Mouse (Mus musculus) heart, postnatal 14 days (tissue): ENCODE data around the gene Phactr4. TPM values are rescaled to one million over a fixed set of nuclear protein-coding genes. Genes with fewer than 3 reads are reported as not detected.

Experiments
- DNase-seq, 2 experiments: peaks; one replicate each; pipeline ENCODE4 v3.0.0; 2021 to 2022
- intact Hi-C: fragments of 180-260 bp; cut with DNase I; formaldehyde crosslinking; loops from one replicate; pipeline ENCODE4 v1.15.1; 2025
- total RNA-seq, 2 experiments: library from RNA; stranded (reverse); gene quantifications; 2 replicates each; pipeline ENCODE4 v1.2.3; 2021

Gene Phactr4
- total RNA-seq, 2 experiments from 2014 or later = 28.4 to 29.8 TPM

DNA sequence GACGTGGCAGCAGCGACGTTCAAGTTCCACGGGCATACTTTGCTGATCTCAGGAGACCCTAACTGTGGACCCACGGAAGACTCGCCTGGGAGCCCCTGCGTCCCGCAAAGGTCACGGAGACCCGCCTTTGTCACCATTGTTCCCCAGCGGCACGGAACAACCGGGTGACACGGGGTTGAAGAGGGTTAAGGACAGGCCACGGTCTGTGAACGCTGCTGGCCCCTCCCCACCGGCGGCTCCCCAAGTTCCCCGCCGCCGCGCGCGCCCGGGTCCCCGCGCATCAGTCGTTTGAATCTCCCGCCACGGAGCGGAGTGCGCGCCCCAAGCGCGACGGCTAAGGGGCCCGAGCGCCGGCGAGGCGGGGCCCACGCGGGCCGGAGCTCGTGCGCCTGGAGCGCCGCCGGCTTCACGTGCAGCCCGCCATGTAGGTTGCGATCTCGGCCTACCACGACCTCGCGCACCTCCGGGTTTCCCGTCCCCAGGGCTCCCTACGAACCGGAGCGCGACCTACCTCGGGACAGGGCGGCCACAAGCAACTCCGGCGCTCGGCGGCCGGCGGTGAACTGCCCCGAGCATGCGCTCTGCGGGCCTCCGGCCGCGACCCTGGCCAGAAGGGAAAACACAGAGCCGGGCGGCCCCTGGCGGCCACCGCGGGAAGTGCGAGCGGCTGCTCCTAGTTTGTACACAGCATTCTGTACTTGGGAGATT lies 77.0 kb downstream of the Phactr4 start:
- intact Hi-C loops = loop anchor here (1.0 to 5.0 kb wide), 2 partner anchors 52 to 167 kb away; partner anchors contain the start of gene Sesn2
- peak; percentile 98 to 99 for DNase-seq

DNA sequence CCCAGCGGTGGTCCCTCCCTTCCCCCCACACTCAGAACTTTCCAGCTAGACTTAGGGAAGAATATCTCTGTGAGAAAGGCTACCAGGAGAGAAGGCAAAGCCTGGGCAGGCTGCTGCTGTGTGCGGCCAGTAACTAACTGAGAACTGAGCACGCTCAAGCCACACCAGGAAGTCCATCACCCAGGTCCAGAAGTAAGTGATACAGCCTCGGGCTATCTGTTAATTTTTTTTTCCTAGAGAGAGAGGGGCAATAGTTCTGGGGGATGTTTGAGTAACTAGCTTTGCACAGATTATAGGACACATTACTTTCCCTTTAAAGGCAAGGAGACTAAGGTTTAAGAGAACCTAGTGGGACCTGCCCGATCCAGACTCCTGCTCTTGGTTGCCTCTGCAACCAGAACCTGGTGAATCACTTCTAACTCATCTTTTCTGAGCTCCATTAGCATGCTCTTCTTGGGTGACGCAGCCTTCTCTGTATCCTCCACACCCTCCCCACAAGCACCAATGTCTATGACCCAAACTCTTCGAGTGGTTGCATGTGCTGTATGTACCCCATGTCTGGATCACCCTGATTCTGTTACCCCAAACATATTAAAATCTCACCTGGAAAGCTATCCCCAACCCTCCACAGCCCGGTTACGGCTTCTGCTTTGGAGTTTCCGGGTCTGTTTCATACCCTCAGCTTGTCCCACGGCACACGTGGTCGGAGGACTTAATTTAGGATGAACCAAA lies 77.7 kb downstream of the Phactr4 start:
- DNase-seq = no peak
- intact Hi-C loops = loop anchor here (1.0 to 5.0 kb wide), 3 partner anchors 51 to 168 kb away; partner anchors contain the start of gene Sesn2

DNA sequence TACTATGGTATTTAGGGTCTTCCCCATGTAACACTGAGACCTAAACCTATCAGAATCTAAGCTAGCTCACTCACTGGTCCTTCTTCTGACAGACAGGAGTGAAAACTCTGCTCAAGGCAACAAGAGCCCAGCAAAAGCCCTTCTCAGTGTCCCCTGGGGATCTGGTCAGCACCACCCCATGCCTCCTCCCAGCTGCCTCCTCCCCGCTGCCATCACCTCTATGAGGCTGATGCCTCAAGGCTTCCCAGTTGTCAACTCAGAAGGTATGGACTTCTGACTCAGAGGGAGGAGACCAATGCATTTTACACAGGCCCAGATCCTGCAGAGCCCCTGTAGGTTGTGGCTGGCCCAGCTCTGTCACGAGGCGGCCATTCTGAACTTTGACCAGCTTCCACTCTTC lies 80.8 kb downstream of the Phactr4 start:
- DNase-seq = no peak
- intact Hi-C loops = loop anchor here (5.0 kb wide), 1 partner anchor 144 kb away; no protein-coding TSS in a partner anchor

DNA sequence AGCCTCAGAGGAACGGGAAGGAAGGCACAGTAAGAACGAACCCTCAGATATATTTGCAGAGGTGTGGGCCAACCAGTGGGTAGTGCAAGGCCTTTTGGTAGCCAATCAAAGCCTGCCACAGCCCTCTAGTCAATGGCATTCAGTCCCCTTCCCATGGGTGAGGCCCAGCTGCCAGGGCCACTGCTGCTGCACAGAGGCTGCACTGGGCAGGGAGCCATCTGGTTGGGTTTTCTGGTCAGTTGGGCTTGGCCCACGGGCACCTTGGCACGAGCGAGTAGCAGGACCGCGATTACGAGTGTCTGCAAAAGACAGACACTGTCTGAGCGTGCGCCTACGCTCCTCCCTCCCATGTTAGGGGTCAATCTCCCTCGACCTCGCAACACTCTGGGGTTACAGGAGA lies 83.3 kb downstream of the Phactr4 start:
- intact Hi-C loops = loop anchor here (10.0 kb wide), 1 partner anchor 244 kb away; no protein-coding TSS in a partner anchor
- peak; percentile 65 to 81 for DNase-seq

DNA sequence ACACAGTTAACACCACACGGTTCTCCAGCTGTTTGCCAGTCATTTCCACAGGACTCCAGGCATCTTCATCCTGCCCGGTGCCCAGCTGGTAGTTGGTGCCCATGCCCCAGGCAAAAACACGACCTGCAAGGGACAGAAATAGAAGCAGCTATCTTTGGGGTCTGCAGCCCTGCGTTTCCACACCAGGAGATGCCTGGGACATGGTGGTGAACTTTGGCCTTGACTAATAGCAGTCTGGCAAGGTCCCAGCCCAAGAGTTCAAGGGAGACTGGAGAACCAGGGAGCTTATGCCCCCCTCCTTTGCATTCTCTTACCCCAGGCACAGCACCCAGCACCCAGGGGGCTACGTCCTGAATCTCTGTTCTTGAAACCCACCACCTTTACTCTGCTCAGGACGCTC lies 89.4 kb downstream of the Phactr4 start:
- DNase-seq = no peak
- intact Hi-C loops = loop anchor here (10.0 kb wide), 1 partner anchor 238 kb away; no protein-coding TSS in a partner anchor

DNA sequence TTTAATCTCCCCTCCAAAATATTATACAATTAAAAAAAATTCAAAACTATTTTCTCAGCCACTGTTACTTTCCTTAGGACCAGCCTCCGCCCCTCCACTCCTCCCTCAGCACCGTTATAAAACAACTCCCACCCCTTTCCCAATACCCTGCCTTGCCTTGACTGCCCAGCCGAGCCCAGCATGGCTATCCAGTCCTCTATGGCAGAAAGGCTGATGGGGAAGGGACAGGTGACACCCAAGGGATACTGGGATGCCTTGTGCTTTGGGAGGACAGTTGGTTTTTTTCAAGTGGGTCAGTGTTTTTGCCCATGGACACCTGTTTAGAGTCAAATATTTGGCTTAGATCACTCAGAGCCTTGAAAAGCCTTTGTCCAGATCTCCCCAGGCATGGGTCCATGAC lies 90.3 kb downstream of the Phactr4 start:
- DNase-seq = no peak
- intact Hi-C loops = loop anchor here (10.0 kb wide), 1 partner anchor 237 kb away; no protein-coding TSS in a partner anchor

DNA sequence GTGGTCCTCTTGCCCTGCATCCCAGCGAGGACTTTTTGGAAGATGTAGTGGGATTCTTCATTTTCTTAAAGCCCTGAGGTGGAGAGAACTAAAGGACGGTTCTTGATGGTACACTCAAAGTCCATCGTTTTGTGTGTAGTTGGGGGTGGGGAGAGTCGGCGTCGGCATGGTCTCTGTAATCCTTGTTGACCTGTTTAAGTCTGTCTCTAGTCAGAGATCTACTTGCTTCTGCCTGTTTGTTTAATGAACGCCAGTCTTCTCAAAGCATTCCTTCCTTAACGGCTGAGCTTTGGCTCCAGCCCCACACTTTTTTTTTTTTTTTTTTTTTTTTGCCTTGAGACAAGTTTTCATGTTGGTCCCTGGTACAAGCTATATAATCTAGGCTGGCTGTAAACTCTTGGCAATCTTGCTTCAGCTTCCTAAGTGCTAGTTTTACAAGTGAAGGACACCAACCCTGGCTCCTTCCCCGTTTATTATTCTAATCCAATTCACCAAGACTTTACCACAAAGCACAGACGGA lies 92.4 kb downstream of the Phactr4 start:
- intact Hi-C loops = loop anchor here (2.0 to 10.0 kb wide), 2 partner anchors 21 to 235 kb away; no protein-coding TSS in a partner anchor
- no peak for DNase-seq

DNA sequence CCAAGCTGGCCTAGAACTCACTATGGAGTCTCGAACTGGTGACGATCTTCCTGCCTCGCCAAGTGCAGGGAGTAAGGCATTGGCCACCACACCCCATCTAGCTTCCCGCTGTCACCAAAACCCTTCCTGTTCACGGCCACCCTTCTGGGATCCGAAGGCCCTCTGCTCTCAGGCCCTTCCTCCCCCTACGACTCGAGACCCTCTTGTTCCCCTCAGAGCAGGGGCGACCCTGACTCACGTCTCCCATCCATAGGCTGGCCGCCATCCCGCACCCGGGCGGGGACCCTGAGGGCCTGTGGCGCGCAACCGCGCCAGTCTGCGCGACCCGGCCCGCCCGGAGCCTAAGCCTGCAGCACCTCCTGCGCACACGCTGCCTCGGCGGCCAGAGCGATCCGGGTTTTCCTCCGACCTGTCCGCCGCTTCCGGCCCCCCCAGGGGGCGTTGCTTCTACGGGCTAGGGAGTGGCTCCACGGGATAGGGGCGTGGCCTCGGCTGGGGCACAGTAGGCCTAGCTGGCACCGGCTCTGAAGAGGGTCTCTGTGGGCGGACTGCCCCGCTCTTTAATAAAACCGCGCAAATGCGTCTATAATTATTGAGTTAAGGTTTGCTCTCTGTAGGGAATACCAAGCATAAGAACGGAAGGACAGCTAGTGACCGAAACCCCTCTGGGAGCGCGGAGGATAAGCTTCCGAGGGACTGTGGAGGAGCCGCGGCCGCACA lies 93.0 kb downstream of the Phactr4 start, which contains the start of gene Trnau1ap:
Gene Trnau1ap, minus strand, starts transcription at position 424 of the 720 bp plus-strand sequence.
- peak; percentile 91 to 92 for DNase-seq
- intact Hi-C loops = loop anchor here (2.0 kb wide), 1 partner anchor 20 kb away; no protein-coding TSS in a partner anchor

DNA sequence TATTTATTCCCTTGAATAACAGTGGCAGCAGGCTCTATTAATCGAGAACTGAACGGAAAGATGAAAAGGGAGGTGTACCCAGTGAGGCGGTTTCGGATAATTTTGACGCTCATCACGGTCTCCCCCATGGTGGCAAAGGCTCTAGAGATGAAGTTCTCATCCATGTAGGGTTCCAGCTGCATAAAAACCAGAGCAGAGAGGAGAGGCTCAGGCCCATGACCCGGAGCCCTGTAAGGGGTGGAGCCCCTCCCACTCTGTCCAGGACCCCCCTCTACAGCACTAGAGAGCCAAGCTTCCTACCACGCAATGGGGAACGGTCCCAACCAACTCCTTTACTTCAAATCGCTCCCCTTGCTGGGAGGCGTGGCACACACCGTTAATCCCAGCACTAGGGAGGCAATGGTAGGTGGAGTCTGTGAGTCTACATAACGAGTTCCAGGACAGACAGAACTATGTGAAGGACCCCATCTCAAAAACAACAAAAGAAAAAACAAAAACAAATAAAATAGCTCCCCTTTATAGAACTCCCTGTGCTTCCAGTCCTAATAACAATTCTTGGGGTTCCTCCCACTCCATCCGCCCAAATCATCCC lies 93.8 kb downstream of the Phactr4 start:
- intact Hi-C loops = loop anchor here (2.0 kb wide), 1 partner anchor 20 kb away; no protein-coding TSS in a partner anchor
- DNase-seq = no peak

DNA sequence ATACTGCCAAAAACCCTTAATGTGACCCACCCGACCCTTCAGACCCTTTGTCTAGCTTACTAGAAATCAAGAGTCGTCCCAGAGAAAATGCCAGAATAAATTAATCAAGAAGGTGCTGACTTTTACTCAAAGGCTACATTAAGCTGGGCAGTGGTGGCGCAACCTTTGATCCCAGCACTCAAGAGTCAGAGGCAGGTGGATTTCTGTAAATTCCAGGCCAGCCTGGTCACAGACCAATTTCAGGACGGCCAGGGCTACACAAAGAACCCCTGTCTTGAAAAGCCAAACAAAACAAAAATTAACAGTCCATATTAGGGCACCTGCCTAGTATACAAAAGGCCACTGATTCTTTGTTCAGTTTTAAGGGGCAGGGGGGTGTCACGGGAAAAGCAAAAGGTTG lies 95.8 kb downstream of the Phactr4 start:
- DNase-seq = no peak
- intact Hi-C loops = no loop called here

DNA sequence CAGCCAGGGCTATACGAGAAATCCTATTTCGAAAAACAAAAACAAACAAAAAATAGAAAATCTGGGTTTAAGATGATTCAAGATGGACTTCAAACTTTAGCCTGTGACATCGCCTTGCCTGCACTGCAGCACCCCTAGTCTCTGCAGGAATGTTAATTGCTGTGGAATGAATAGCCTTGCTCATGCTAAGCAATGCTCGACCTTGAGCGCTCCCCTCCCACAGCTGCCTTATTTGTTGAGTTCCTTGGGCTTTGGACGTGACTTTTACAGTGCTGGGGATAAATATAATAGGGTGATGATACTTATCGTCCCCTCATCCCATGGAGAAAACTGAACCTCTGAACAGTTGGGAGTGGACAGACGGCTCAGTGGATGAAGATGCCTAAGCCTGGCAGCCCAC lies 106.6 kb downstream of the Phactr4 start:
- no peak for DNase-seq
- intact Hi-C loops = no loop called here

DNA sequence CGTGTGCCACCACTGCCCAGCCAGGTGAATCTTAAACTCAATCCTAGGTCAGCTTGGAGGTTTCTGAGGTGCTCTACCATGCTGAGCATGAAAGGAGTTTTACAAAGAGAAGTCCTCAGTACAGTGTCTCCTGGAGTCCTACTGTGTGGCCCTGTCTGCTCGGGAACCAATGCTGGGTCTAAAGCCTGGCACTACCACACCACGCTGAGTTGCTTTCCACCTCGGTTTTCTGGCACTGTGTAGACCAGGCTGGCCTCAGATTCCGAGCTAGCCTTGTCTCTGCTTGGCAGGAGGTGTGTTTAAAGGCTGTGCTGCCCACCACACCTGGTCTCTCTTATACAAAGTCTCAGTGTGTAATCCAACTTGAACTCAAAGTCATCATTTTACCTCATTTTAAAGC lies 109.7 kb downstream of the Phactr4 start:
- intact Hi-C loops = no loop called here
- DNase-seq = no peak

DNA sequence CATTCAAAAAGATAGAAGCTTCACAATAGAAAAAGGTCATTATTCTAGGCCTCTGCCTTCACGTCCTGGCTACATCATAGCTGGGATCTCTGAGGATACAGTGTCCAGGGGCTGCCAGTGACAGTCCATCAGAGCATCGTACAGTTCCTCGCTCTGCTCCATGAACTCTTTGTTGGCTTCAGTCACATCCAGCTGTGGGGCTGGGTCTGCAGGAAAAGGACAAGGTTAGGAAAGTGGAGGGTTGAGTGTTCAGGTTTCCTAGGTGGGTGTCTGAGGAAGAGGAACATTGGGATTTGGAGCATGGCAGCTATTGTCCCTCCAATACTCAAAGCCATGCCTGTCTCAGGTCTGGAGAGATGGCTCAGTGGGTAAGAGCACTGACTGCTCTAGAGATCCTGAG lies 110.5 kb downstream of the Phactr4 start:
- intact Hi-C loops = no loop called here
- no peak for DNase-seq

DNA sequence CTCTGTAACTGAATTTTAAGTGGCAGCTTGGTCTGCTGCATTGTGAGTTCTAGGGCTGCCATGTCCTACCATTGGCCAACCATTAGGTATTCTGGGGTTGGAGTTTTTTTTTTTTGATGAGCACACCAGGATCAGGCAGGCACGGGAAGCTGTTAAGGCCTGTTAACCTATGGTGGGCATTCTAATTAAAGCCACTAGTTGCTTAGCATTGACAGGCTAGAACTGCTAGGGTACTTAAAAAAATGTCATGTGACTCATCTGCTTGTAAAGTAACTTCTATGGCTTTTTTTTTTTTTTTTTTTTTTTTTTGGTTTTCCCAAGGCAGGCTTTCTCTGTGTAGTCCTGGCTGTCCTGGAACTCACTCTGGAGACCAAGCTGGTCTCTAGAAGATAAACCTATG lies 111.1 kb downstream of the Phactr4 start:
- intact Hi-C loops = no loop called here
- DNase-seq = no peak

DNA sequence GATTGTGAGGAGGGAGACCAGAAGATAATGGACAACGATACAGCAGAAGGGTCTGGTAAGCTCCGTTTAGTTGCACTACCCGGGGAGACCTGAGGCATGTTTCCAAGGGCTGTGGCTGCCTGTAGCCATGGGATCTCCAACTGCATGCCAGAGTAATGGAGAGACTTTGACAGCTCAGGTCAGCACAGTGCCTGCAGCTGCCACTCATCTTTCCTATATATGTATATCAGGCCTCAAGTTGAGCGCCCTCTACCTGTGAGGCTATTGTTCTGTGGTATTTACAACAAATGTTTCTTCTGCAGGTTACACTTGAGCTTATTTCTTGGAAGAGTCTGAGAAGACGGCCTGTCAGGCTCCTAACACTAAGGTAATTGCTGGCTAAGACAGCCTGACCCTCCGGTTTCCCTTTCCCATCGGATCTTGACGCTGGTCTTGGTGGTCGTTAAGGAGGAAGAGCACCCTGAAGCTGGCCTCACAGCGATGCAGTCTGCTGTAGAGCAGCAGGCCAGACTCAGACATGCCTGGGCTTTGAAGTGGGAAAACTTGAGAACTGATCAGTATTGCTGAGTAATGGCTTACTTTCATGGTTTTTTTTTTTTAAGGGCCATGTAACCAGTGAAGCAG lies 112.3 kb downstream of the Phactr4 start:
- intact Hi-C loops = loop anchor here (2.0 kb wide), 1 partner anchor 19 kb away; the partner anchor contains the start of gene Trnau1ap
- DNase-seq = peak; percentile 32 to 48

DNA sequence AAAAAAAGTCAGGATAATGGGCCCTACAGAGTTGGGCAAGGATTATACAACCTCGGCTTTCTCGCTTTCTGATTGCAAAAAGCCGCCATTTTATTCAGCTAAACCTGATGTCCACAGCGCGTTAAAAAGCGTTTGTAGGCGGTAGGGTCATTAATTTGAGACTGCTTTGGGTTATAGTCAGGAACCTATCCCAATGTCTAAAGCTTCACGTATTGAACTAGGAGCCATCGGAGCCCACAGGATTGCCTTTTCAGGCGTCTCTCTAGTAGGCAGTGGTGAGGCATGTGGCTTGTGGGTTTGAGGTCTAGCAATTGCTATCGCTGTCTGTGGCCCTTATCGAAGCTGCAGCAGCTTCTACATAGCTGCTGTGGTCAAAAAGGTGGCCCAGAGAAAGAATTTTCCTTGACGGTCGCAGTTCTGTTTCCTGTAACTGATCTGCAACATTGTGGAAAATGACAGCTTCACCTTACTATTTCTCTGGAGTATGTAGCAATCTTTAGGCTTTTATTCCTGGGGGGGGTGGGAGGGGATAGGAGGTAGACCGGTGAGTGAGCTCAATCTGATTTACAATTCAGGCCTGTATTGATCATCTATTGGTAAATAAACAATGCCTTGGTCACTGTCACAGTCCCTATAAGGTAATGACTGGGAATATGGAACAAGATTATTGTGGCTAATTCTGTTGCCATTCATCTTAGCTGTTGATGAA lies 113.0 kb downstream of the Phactr4 start:
- intact Hi-C loops = loop anchor here (2.0 kb wide), 1 partner anchor 20 kb away; the partner anchor contains the start of gene Trnau1ap
- DNase-seq = peak in 1 of 2 experiments; percentile 16

DNA sequence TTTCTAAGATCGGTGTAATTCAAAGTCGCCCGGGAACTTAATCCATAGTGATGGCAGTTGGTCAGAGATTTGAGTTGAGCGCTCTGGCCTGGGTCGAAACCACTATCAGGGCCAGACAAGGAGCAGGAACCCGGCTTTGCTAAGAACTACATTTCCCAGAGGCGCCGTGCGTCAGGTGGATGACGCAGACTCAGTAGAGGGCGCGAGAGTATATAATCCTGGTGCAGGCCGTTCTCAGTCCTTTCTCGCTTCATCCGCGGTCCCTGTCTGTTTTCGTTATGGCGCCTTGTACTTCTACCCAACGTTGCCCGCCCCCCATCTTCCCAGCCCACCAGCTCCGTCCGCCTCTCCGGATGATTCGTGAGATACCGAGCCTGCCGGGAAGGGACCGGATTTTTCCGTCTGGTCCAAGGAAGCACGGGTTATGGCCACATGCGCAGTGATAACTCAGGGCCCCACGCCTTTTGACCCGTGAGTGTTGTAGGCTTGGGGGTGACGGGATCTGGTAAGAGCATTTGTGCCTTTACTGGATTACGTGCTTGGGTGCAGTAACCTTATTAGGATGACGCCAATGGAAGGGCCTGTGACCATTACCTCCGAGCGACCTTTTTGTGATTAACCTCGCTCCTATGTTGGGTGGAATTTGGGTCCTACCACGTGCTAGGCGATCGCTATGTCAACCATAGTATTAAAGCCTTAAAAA lies 113.7 kb downstream of the Phactr4 start:
- intact Hi-C loops = loop anchor here (2.0 kb wide), 1 partner anchor 20 kb away; the partner anchor contains the start of gene Trnau1ap
- peak; percentile 86 to 90 for DNase-seq

DNA sequence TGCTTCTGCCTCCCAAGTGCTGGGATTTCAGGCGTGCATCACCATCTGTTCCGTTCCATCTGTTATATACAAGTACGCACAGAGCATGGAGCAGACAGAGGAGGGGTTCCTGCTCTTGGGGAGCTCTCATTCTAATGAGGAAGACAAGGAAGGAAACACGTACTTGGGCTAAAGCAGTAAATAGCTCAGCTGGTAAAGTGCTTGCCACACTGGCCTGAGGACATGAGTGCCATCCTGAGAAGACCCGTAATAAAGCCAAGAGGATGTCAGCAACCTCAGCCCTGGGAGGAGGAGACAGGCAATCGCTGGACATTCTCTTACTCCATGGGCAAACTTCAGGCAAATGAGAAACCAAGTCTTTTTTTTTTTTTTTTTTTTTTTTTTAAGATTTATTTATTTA lies 116.3 kb downstream of the Phactr4 start:
- intact Hi-C loops = no loop called here
- DNase-seq = no peak
